Mouse (Mus musculus) MEL (cell line): ENCODE measurements at regions not wholly inside any gene's neighbourhood (a gene's known extent, or its start where the extent isn't known, plus 50 kb on each side); places are given as distances from the start of the nearest gene placed in this dataset.

Source experiments
- CHD2 ChIP-seq: IDR thresholded peaks from 2 replicates; pipeline ENCODE4 v1.6.1; 2011; ENCODE audit warnings: low read length, improper control_type of control experiment
- CTCF ChIP-seq, 3 experiments: IDR thresholded peaks in 2 of 3; conservative IDR thresholded peaks in 1 of 3; 2 replicates each; pipeline ENCODE4 v1.5.1; 2011 to 2012; ENCODE audit warnings: low read length in 3 of 3, low read depth in 2 of 3, mild to moderate bottlenecking in 2 of 3, improper control_type of control experiment in 1 of 3, inconsistent platforms in 1 of 3, mixed read lengths in 1 of 3, moderate library complexity in 1 of 3; ENCODE audit not compliant: control insufficient read depth in 1 of 3, insufficient read depth in 1 of 3, poor library complexity in 1 of 3, severe bottlenecking in 1 of 3
- GATA1 ChIP-seq: IDR thresholded peaks from 2 replicates; pipeline ENCODE4 v1.6.1; 2011; ENCODE audit warnings: low read depth, low read length, improper control_type of control experiment
- KAT2A ChIP-seq: conservative IDR thresholded peaks from 2 replicates; pipeline ENCODE4 v1.6.1; 2012; ENCODE audit warnings: low read depth, low read length, improper control_type of control experiment, inconsistent platforms
- SMC3 ChIP-seq: IDR thresholded peaks from 2 replicates; pipeline ENCODE4 v1.6.1; 2011; ENCODE audit warnings: low read depth, low read length, improper control_type of control experiment
- TCF12 ChIP-seq: IDR thresholded peaks from 2 replicates; pipeline ENCODE4 v1.6.1; 2014; ENCODE audit warnings: low read depth, mild to moderate bottlenecking, inconsistent platforms, low read length, improper control_type of control experiment, moderate library complexity
- ZC3H11A ChIP-seq: IDR thresholded peaks from 2 replicates; pipeline ENCODE4 v1.6.1; 2012; ENCODE audit warnings: low read depth, mild to moderate bottlenecking, inconsistent platforms, low read length, improper control_type of control experiment
- ZKSCAN1 ChIP-seq: IDR thresholded peaks from 2 replicates; pipeline ENCODE4 v1.6.1; 2012; ENCODE audit warnings: low read depth, mild to moderate bottlenecking, inconsistent platforms, low read length, improper control_type of control experiment, moderate library complexity
- ZMIZ1 ChIP-seq: IDR thresholded peaks from 2 replicates; pipeline ENCODE4 v1.6.1; 2012; ENCODE audit warnings: low read depth, mild to moderate bottlenecking, inconsistent platforms, low read length, improper control_type of control experiment, moderate library complexity

DNA sequence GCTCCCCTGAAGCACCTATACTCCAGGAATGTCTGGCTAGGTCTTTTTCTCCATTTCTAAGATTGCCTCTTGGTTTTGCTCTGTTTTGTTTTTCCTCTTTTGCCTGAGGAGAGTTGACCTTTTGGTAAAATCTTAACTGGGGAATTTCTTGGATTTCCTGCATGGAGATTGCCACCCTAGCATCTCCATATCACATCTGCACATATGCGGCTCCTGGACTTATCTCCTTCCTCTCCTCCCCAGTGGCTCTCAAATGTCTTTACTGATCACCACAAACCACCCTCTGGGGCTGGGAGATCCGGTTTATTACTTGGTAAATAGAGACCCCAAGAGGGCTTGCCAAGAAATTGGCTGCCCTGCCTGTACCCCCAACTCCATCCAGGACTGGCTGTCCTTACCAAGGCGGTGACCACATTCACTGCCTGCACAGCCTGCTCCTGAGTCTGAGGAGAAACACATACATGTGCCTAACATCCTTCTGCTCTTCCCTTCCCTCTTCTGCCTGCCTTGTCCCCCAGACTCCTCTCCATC lies 87.3 kb downstream of the Psmg1 start:
- TF ChIP-seq TCF12 (0 out of 2 replicates have a peak, but pooled peaks have one; percentile 31), ZMIZ1 (no peak), GATA1 (0 out of 2 replicates have a peak, but pooled peaks have one; percentile 44), CTCF (IDR thresholded peaks at IDR 0.05 in 2 of 3, conservative IDR thresholded peaks at IDR 0.05 in 1 of 3; ENCODE audit: control insufficient read depth in 1 of 3, insufficient read depth in 1 of 3, low read depth in 2 of 3, low read length in 3 of 3, poor library complexity in 1 of 3, severe bottlenecking in 1 of 3) (peak in 2 of 3 experiments; percentile 6 to 40; a peak in 2 of 6 replicates), CHD2 (no peak), ZC3H11A (peak; percentile 28; the same call in 1 of the 2 replicates), KAT2A (no peak), ZKSCAN1 (no peak), SMC3 (peak; percentile 48)
